Mouse (Mus musculus) CH12F3 (cell line): ENCODE measurements around the gene Xbp1.
"Not testable (repeated sequence)": the region's sequence is repeated elsewhere in the genome, so short reads cannot be mapped to it uniquely, and the experiment has no call there.

ENCODE experiments used
- in situ Hi-C: fragments of 300-500 bp; cut with MboI; formaldehyde crosslinking; loops from 2 replicates; pipeline ENCODE4 v1.14.3; 2020; ENCODE audit warnings: low sequenced_read_pairs

Gene Xbp1

GRCm38 (mm10) chr11:5500903-5501741, 19.3 kb upstream of the Xbp1 start:
- in situ Hi-C loops = no loop called here

GRCm38 (mm10) chr11:5502351-5503051, 18.0 kb upstream of the Xbp1 start:
- in situ Hi-C loops = no loop called here

GRCm38 (mm10) chr11:5505856-5506575, 14.4 kb upstream of the Xbp1 start:
- in situ Hi-C loops = no loop called here

GRCm38 (mm10) chr11:5509215-5510098, 11.0 kb upstream of the Xbp1 start:
- in situ Hi-C loops = no loop called here

- in situ Hi-C loops = no loop called here
Measured at GRCm38 (mm10) chr11:5510099-5510391, 10.4 kb upstream of the Xbp1 start.

- in situ Hi-C loops = not testable (repeated sequence)
Measured at GRCm38 (mm10) chr11:5510686-5511085, 9.8 kb upstream of the Xbp1 start.

- in situ Hi-C loops = no loop called here
Measured at GRCm38 (mm10) chr11:5512099-5512725, 8.2 kb upstream of the Xbp1 start.

- in situ Hi-C loops = no loop called here
Measured at GRCm38 (mm10) chr11:5512961-5513360, 7.5 kb upstream of the Xbp1 start.

- in situ Hi-C loops = no loop called here
Measured at GRCm38 (mm10) chr11:5514091-5514490, 6.4 kb upstream of the Xbp1 start.

GRCm38 (mm10) chr11:5515196-5515595, 5.3 kb upstream of the Xbp1 start:
- in situ Hi-C loops = no loop called here

GRCm38 (mm10) chr11:5515655-5516054, 4.8 kb upstream of the Xbp1 start:
- in situ Hi-C loops = no loop called here

- in situ Hi-C loops = no loop called here
Measured at GRCm38 (mm10) chr11:5516151-5516550, 4.3 kb upstream of the Xbp1 start.

- in situ Hi-C loops = no loop called here
Measured at GRCm38 (mm10) chr11:5516617-5517016, 3.8 kb upstream of the Xbp1 start.

- in situ Hi-C loops = no loop called here
Measured at GRCm38 (mm10) chr11:5517346-5517745, 3.1 kb upstream of the Xbp1 start.

- in situ Hi-C loops = no loop called here
Measured at GRCm38 (mm10) chr11:5519681-5520080, 778 bp upstream of the Xbp1 start.

- in situ Hi-C loops = no loop called here
Measured at GRCm38 (mm10) chr11:5521266-5521515, 732 bp downstream of the Xbp1 start.

GRCm38 (mm10) chr11:5521516-5522291, 1.2 kb downstream of the Xbp1 start:
- in situ Hi-C loops = no loop called here

GRCm38 (mm10) chr11:5522798-5523415, 2.4 kb downstream of the Xbp1 start:
- in situ Hi-C loops = no loop called here

- in situ Hi-C loops = no loop called here
Measured at GRCm38 (mm10) chr11:5525418-5525817, 5.0 kb downstream of the Xbp1 start.
